Mouse (Mus musculus): ENCODE measurements around the gene Cd163l1. TPM values are rescaled to one million over a fixed set of nuclear protein-coding genes. Genes with fewer than 3 reads are reported as not detected.

Gene Cd163l1
- not detected in 2 replicates for polyA plus RNA-seq (2012)

DNA sequence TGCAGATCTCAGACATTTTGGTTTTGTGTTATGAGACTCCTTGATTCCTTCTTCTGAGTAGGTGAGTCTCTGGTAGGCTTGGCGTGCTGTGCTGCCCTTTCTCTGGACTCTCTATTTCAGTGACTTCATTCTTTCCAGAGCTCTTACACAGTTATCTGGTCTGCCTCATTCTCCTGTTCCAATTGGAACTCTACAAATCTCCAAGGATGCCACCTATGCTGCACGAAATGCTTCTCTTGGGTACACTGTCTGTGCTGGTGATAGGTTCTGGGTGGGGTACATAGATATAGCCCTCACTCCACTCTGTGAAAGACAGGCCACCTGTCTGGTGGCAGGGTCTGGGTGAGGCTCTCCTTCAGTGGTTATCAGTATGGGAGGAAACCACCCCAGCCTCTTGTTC, at the start of gene Cd163l1:
Gene Cd163l1, plus strand, starts transcription at position 301 of the 400 bp plus-strand sequence.
- no peaks in the 10 kb centered on the region for H3K4me1 ChIP-seq (ENCODE audit: control insufficient read depth)
- H3K4me3 ChIP-seq (replicated peaks), result no peak within 1 kb of the TSS
- H3K9me3 ChIP-seq (ENCODE audit: control insufficient read depth, low read length), result no peaks in the 10 kb centered on the region
- no peaks in the 10 kb centered on the region for H3K27me3 ChIP-seq (ENCODE audit: control insufficient read depth)
- H3K36me3 ChIP-seq (ENCODE audit: control insufficient read depth), result no peaks in the 10 kb centered on the region
- TF ChIP-seq GATA1 (IDR thresholded peaks at IDR 0.05; ENCODE audit: low read length) (no peak), TAL1 (IDR thresholded peaks at IDR 0.05; ENCODE audit: low read length) (no peak)

DNA sequence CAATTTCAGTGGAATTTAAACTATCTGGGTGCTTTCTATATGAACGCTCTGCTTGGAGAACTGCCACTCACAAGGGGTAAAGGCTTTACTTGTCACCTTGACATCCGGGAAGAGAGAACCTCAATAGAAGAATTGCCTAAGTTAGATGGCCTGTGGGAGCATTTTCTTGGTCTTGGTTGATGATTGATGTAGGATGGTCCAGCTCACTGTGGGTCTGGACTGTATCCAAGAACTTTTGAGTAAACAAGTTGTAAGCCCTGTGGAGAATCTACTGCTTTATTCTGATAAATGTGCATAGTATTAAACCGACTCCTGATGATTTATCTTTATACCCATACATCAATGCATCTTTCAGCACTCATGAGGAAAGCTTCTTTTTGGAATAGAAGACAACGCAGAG, 48.7 kb upstream of the Cd163l1 start:
- no peak for TF ChIP-seq GATA1 (IDR thresholded peaks at IDR 0.05; ENCODE audit: low read length)
- TF ChIP-seq TAL1 (IDR thresholded peaks at IDR 0.05; ENCODE audit: low read length), result no peak
- Histone ChIP-seq H3K36me3 (ENCODE audit: control insufficient read depth) (no peaks in the 10 kb centered on the region), H3K27me3 (ENCODE audit: control insufficient read depth) (no peaks in the 10 kb centered on the region), H3K4me3 (replicated peaks) (no peak overlapping the region), H3K4me1 (ENCODE audit: control insufficient read depth) (no peaks in the 10 kb centered on the region), H3K9me3 (ENCODE audit: control insufficient read depth, low read length) (no peaks in the 10 kb centered on the region)

DNA sequence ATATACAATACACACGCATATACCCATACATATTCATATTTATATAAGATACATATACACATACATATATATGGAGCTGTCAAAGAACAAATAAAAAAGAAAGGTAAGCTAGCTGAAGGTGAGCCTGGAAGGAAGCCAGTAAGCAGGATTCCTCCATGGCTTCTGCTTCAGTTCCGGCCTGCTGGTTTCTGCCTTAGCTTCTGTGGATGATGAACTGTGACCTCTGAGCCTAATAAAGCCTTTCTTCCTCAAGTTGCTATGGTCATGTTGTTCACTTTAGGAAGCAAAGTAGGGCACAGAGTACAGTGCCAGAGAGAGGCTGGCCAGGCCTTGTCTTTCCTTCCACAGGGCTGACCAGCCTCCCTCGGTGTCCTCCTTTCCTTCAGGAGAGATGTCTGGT, 47.2 kb upstream of the Cd163l1 start:
- no peaks in the 10 kb centered on the region for H3K36me3 ChIP-seq (ENCODE audit: control insufficient read depth)
- H3K9me3 ChIP-seq (ENCODE audit: control insufficient read depth, low read length), result no peaks in the 10 kb centered on the region
- no peaks in the 10 kb centered on the region for H3K27me3 ChIP-seq (ENCODE audit: control insufficient read depth)
- H3K4me1 ChIP-seq (ENCODE audit: control insufficient read depth), result no peaks in the 10 kb centered on the region
- H3K4me3 ChIP-seq (replicated peaks), result no peak overlapping the region
- TF ChIP-seq TAL1 (IDR thresholded peaks at IDR 0.05; ENCODE audit: low read length) (no peak), GATA1 (IDR thresholded peaks at IDR 0.05; ENCODE audit: low read length) (no peak)

DNA sequence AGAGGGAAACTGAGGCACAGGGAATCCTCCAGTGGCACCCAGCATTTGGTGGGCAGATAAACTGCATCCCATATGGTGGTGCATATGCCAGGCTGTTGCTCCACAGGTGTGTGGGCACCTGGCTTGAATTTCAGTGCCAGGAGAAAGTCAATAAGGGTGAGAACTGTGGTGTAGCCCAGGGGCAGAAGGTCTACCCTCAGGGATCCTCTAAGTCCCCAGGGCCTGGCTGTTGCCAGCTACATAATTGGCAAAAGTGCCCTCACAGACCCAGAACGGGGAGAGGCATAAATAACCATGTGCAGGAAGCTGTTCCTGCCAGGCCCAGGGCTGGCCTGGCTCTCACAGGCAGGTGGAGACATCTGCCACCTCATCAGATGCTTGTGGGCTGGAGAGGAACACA, 45.1 kb upstream of the Cd163l1 start, which contains the start of gene Olfr523:
Gene Olfr523, plus strand, starts transcription at position 282 of the 400 bp plus-strand sequence.
- H3K9me3 ChIP-seq (ENCODE audit: control insufficient read depth, low read length), result no peaks in the 10 kb centered on the region
- no peak for TF ChIP-seq GATA1 (IDR thresholded peaks at IDR 0.05; ENCODE audit: low read length)
- no peak for TF ChIP-seq TAL1 (IDR thresholded peaks at IDR 0.05; ENCODE audit: low read length)
- no peak within 1 kb of the TSS for H3K4me3 ChIP-seq (replicated peaks)
- H3K36me3 ChIP-seq (ENCODE audit: control insufficient read depth), result no peaks in the 10 kb centered on the region
- H3K4me1 ChIP-seq (ENCODE audit: control insufficient read depth), result no peaks in the 10 kb centered on the region
- no peaks in the 10 kb centered on the region for H3K27me3 ChIP-seq (ENCODE audit: control insufficient read depth)

DNA sequence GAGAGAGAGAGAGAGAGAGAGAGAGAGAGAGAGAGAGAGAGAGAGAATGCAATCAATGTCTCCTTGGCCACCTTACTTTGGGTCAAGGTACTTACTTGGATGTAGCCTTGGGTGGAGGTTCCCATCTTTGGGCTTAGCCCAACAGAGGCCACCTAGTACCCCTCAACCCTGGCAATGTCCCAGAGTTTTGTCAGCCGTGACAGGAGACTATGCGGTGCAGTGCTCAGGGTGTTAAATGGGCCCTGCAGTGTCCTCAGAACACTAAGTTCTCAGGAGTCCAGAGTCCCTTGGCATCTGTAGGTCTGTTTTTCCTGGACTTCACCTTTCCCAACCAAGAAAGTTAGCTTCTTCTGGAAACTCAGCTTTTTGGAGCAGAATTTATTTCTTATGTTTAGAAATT, 38.9 kb upstream of the Cd163l1 start:
- H3K4me1 ChIP-seq (ENCODE audit: control insufficient read depth), result no peaks in the 10 kb centered on the region
- H3K9me3 ChIP-seq (ENCODE audit: control insufficient read depth, low read length), result no peaks in the 10 kb centered on the region
- no peak for TF ChIP-seq TAL1 (IDR thresholded peaks at IDR 0.05; ENCODE audit: low read length)
- TF ChIP-seq GATA1 (IDR thresholded peaks at IDR 0.05; ENCODE audit: low read length), result no peak
- H3K4me3 ChIP-seq (replicated peaks), result no peak overlapping the region
- H3K36me3 ChIP-seq (ENCODE audit: control insufficient read depth), result no peaks in the 10 kb centered on the region
- no peaks in the 10 kb centered on the region for H3K27me3 ChIP-seq (ENCODE audit: control insufficient read depth)

DNA sequence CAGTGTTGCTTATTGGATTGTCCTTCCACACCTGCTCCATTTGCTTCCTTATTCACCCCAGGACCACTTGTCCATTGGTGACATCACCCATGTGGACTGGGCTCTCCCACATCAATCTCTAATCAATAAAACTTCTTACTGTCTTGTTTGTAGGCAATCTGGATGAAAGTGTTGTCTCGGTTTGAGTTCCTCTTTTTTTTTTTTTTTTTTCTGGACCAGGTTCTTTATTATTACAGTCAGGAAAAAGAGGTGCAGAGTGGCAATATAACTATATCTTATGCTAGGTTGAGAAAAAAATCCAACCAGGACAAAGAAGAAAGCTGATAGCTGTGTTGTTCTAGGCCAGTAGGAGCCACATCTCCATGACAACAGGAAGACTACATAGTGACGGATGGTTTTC, 37.4 kb upstream of the Cd163l1 start:
- H3K9me3 ChIP-seq (ENCODE audit: control insufficient read depth, low read length), result no peaks in the 10 kb centered on the region
- TF ChIP-seq TAL1 (IDR thresholded peaks at IDR 0.05; ENCODE audit: low read length) (no peak), GATA1 (IDR thresholded peaks at IDR 0.05; ENCODE audit: low read length) (no peak)
- no peaks in the 10 kb centered on the region for H3K27me3 ChIP-seq (ENCODE audit: control insufficient read depth)
- no peak overlapping the region for H3K4me3 ChIP-seq (replicated peaks)
- H3K4me1 ChIP-seq (ENCODE audit: control insufficient read depth), result no peaks in the 10 kb centered on the region
- H3K36me3 ChIP-seq (ENCODE audit: control insufficient read depth), result no peaks in the 10 kb centered on the region

DNA sequence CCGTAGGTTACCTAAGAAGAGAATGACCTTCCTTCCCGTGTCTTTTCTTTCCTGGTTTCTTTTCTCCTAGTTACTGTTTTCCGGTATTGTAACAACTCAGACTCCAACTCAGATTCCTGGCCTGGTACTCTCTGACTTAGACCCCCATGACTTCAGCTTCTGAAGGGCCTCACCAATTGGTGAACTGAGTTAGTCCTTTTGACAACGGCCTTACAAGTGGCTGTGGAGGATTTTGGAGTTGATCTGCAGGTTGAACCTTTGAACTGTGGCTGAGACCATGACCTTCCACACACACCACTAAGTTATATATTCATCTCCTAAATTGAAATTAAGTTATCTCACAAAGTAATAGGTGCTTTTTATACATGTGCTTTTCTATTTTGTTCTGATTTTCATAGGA, 33.9 kb upstream of the Cd163l1 start:
- Histone ChIP-seq H3K4me3 (replicated peaks) (no peak overlapping the region), H3K9me3 (ENCODE audit: control insufficient read depth, low read length) (no peaks in the 10 kb centered on the region), H3K27me3 (ENCODE audit: control insufficient read depth) (no peaks in the 10 kb centered on the region), H3K4me1 (ENCODE audit: control insufficient read depth) (peaks cover 2% of the 10 kb centered on the region), H3K36me3 (ENCODE audit: control insufficient read depth) (no peaks in the 10 kb centered on the region)
- TF ChIP-seq TAL1 (IDR thresholded peaks at IDR 0.05; ENCODE audit: low read length) (no peak), GATA1 (IDR thresholded peaks at IDR 0.05; ENCODE audit: low read length) (no peak)

DNA sequence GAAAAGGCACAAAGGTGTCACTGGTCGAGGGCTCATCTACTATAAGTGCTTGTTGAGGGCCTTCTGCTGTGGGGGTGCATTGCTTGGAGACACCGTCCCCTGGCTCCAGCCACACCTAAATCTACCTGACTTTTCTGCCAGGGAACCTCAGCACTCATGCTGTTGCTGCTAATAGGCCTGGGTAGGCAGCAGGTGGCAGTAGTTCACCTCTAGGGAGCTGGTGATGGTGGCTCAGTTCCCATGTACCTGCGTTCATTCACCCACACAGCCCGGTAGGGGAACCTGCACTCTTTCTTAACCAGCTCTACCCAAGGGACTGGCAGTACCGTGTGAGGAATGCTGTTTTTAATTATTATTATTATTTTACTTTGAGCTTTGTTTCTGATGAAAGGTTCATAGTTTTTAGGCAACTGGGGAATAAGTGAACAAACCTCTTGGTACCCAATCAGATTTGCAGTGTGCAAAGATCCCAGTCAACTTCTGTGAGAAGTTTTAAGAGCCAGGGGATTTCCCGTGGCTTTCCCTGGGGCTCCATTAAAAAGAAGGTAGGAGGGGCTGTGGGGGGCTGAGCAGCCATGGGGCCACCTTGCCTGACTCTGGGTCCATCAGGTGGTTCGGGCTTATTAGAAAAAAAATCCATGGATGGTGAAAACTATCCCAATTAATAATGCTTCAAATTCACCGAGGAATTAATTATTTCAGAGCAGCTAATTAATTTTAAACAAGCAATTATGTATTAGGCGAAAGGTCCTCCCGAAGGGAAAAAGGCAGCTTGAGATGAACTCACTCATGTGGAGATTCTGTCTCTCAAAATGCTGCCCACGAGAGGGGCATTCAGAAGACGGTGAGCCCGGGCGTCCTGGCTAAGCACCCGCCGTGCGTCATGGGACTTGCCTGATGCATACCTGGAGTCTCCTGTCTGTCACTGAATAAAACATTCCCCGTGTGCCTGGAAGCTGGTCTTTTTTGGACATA, 31.1 kb upstream of the Cd163l1 start:
- no peak for TF ChIP-seq GATA1 (IDR thresholded peaks at IDR 0.05; ENCODE audit: low read length)
- no peak for TF ChIP-seq TAL1 (IDR thresholded peaks at IDR 0.05; ENCODE audit: low read length)

DNA sequence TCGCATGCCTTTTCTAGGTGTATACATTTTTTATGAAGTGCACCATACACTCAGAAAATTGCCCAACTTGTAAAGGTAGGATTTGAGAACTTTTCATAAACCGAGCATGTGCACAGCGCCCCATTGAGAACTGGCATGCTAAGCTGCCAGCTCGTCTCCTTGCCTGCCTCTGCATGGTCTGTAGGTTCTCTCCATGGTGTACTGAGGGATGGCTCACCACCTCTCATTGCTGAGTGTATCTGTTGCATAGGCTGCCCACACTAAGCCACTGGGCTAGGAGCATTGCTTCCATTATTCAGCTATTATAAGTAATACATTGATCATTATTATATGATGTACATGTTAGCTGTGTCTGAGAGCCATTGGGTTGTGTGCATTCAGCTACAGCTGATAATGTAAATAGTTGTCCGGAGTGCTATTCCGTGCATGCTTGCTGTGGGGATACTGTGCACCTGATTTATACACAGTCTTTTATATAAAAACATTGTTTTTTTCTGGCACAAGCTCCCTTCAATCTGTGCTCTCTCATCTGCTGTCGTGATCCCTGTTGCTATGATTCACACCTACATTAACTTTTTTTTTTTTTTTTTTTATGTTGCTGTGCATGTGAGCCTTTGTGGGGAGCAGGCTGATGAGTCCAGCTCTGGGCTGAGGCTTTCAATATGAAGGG, 30.2 kb upstream of the Cd163l1 start:
- no peaks in the 10 kb centered on the region for H3K36me3 ChIP-seq (ENCODE audit: control insufficient read depth)
- peaks cover 2% of the 10 kb centered on the region for H3K4me1 ChIP-seq (ENCODE audit: control insufficient read depth)
- H3K9me3 ChIP-seq (ENCODE audit: control insufficient read depth, low read length), result no peaks in the 10 kb centered on the region
- no peak overlapping the region for H3K4me3 ChIP-seq (replicated peaks)
- TF ChIP-seq GATA1 (IDR thresholded peaks at IDR 0.05; ENCODE audit: low read length) (no peak), TAL1 (IDR thresholded peaks at IDR 0.05; ENCODE audit: low read length) (no peak)
- H3K27me3 ChIP-seq (ENCODE audit: control insufficient read depth), result no peaks in the 10 kb centered on the region

More for the DNA sequence above, 31.1 kb upstream of the Cd163l1 start:
- no peak overlapping the region for H3K4me3 ChIP-seq (replicated peaks)
- H3K36me3 ChIP-seq (ENCODE audit: control insufficient read depth), result no peaks in the 10 kb centered on the region
- H3K27me3 ChIP-seq (ENCODE audit: control insufficient read depth), result no peaks in the 10 kb centered on the region
- peaks cover 2% of the 10 kb centered on the region for H3K4me1 ChIP-seq (ENCODE audit: control insufficient read depth)
- no peaks in the 10 kb centered on the region for H3K9me3 ChIP-seq (ENCODE audit: control insufficient read depth, low read length)
